Mouse (Mus musculus) heart, embryonic 11.5 days (tissue): Measurements from ENCODE around the gene Serpinb9b. TPM values are rescaled to one million over a fixed set of nuclear protein-coding genes. Genes with fewer than 3 reads are reported as not detected.

Experiments
- ATAC-seq: fragments of 200-750 bp; cut with Nextera tagmentation; replicated peaks from 2 replicates; pipeline ENCODE4 v1.8.0; 2017; ENCODE audit warnings: moderate library complexity; ENCODE audit not compliant: insufficient number of reproducible peaks, low FRiP score, low TSS enrichment
- H3K27ac ChIP-seq: fragments of 300-500 bp; sonication (generic); 2 replicates; pipeline ENCODE4 v1.5.1; 2014; ENCODE audit warnings: mild to moderate bottlenecking, low read depth, low read length
- H3K27me3 ChIP-seq: fragments of 300-500 bp; sonication (generic); 2 replicates; pipeline ENCODE4 v1.6.1; 2014; ENCODE audit warnings: mild to moderate bottlenecking, low read length, mixed read lengths; ENCODE audit not compliant: control insufficient read depth, insufficient read depth
- H3K36me3 ChIP-seq: fragments of 300-500 bp; sonication (generic); 2 replicates; pipeline ENCODE4 v1.6.1; 2014; ENCODE audit warnings: mild to moderate bottlenecking, low read length, moderate library complexity, mixed read lengths; ENCODE audit not compliant: control insufficient read depth, insufficient read depth
- H3K4me1 ChIP-seq: fragments of 300-500 bp; sonication (generic); 2 replicates; pipeline ENCODE4 v1.6.1; 2014; ENCODE audit warnings: low read length; ENCODE audit not compliant: control insufficient read depth, insufficient read depth
- H3K4me2 ChIP-seq: fragments of 300-500 bp; sonication (generic); 2 replicates; pipeline ENCODE4 v1.6.1; 2014; ENCODE audit warnings: mild to moderate bottlenecking, moderate library complexity
- H3K4me3 ChIP-seq: fragments of 300-500 bp; sonication (generic); 2 replicates; pipeline ENCODE4 v1.5.1; 2014; ENCODE audit warnings: low read depth, low read length
- H3K9ac ChIP-seq: fragments of 300-500 bp; sonication (generic); 2 replicates; pipeline ENCODE4 v1.6.1; 2014; ENCODE audit warnings: mild to moderate bottlenecking, low read depth, low read length, moderate library complexity
- H3K9me3 ChIP-seq: fragments of 300-500 bp; sonication (generic); replicated peaks from 2 replicates; pipeline ENCODE4 v1.6.1; 2016; ENCODE audit warnings: low read length; ENCODE audit not compliant: control insufficient read depth
- WGBS: fragments of 180-500 bp; shearing (Covaris S2); extraction: QIAGEN DNeasy Blood & Tissue Kit; methylation state at CpG from one replicate; pipeline ENCODE4 v1.1.7; 2014; ENCODE audit not compliant: insufficient replicate concordance; 5-methylcytosine and 5-hydroxymethylcytosine counted together
- polyA plus RNA-seq: library from polyadenylated mRNA; unstranded; fragments of >200 nt; fragmentation: Nextera tagmentation; extraction: Ambion mirVana; gene quantifications from 2 replicates; pipeline ENCODE4 v1.2.1, GENCODE M21; 2014

The Serpinb9b gene
- polyA plus RNA-seq, 1 experiment from 2014 or later = 0.96 TPM

- no peak overlapping the region for H3K4me2 ChIP-seq
- no peak overlapping the region for H3K27ac ChIP-seq
- H3K4me1 ChIP-seq = no peaks in the 10 kb centered on the region
- H3K36me3 ChIP-seq = no peaks in the 10 kb centered on the region
- ATAC-seq = no peak
- no peak overlapping the region for H3K9ac ChIP-seq
- no peak overlapping the region for H3K4me3 ChIP-seq
- no peaks in the 10 kb centered on the region for H3K27me3 ChIP-seq
- H3K9me3 ChIP-seq = no peaks in the 10 kb centered on the region
- WGBS = 24% methylated on average over 1 of the region's 1 CpGs
Measured at GRCm38 (mm10) chr13:33063048-33063447, 35.8 kb downstream of the Serpinb9b start.

- H3K4me3 ChIP-seq = no peak overlapping the region
- 63% methylated on average over 1 of the region's 1 CpGs for WGBS
- H3K27ac ChIP-seq = no peak overlapping the region
- no peak overlapping the region for H3K4me2 ChIP-seq
- ATAC-seq = no peak
- no peaks in the 10 kb centered on the region for H3K9me3 ChIP-seq
- no peaks in the 10 kb centered on the region for H3K4me1 ChIP-seq
- no peaks in the 10 kb centered on the region for H3K36me3 ChIP-seq
- no peaks in the 10 kb centered on the region for H3K27me3 ChIP-seq
- no peak overlapping the region for H3K9ac ChIP-seq
Measured at GRCm38 (mm10) chr13:33067387-33067977, 40.3 kb downstream of the Serpinb9b start.

GRCm38 (mm10) chr13:33068164-33068563 is 40.9 kb downstream of the Serpinb9b start:
- no peak for ATAC-seq
- Histone ChIP-seq H3K27me3 (no peaks in the 10 kb centered on the region), H3K9ac (no peak overlapping the region), H3K9me3 (no peaks in the 10 kb centered on the region), H3K4me2 (no peak overlapping the region), H3K27ac (no peak overlapping the region), H3K4me1 (no peaks in the 10 kb centered on the region), H3K4me3 (no peak overlapping the region), H3K36me3 (no peaks in the 10 kb centered on the region)
- whole genome bisulfite sequencing = 76% methylated on average over 3 of the region's 3 CpGs

GRCm38 (mm10) chr13:33071776-33072175 is 44.6 kb downstream of the Serpinb9b start:
- 70% methylated on average over 5 of the region's 5 CpGs for WGBS
- Histone ChIP-seq H3K36me3 (no peaks in the 10 kb centered on the region), H3K4me2 (no peak overlapping the region), H3K9ac (no peak overlapping the region), H3K4me3 (no peak overlapping the region), H3K27ac (no peak overlapping the region), H3K9me3 (no peaks in the 10 kb centered on the region), H3K4me1 (no peaks in the 10 kb centered on the region), H3K27me3 (no peaks in the 10 kb centered on the region)
- ATAC-seq = no peak

- no peak; the same call in 1 of the 2 replicates for ATAC-seq
- no peaks in the 10 kb centered on the region for H3K4me1 ChIP-seq
- H3K9ac ChIP-seq = no peak overlapping the region
- H3K4me2 ChIP-seq = no peak overlapping the region
- H3K27ac ChIP-seq = no peak overlapping the region
- H3K9me3 ChIP-seq = no peaks in the 10 kb centered on the region
- no peaks in the 10 kb centered on the region for H3K36me3 ChIP-seq
- H3K4me3 ChIP-seq = no peak overlapping the region
- no peaks in the 10 kb centered on the region for H3K27me3 ChIP-seq
Measured at GRCm38 (mm10) chr13:33074029-33074428, 46.8 kb downstream of the Serpinb9b start.

GRCm38 (mm10) chr13:33076247-33076646 is 49.0 kb downstream of the Serpinb9b start:
- no peak for ATAC-seq
- WGBS = 58% methylated on average over 3 of the region's 3 CpGs
- H3K4me2 ChIP-seq = no peak overlapping the region
- H3K9ac ChIP-seq = no peak overlapping the region
- no peaks in the 10 kb centered on the region for H3K4me1 ChIP-seq
- H3K27me3 ChIP-seq = no peaks in the 10 kb centered on the region
- no peaks in the 10 kb centered on the region for H3K36me3 ChIP-seq
- no peaks in the 10 kb centered on the region for H3K9me3 ChIP-seq
- H3K27ac ChIP-seq = no peak overlapping the region
- no peak overlapping the region for H3K4me3 ChIP-seq

- Histone ChIP-seq H3K4me2 (no peak overlapping the region), H3K9me3 (no peaks in the 10 kb centered on the region), H3K27ac (no peak overlapping the region), H3K4me1 (no peaks in the 10 kb centered on the region), H3K9ac (no peak overlapping the region), H3K4me3 (no peak overlapping the region), H3K27me3 (no peaks in the 10 kb centered on the region), H3K36me3 (no peaks in the 10 kb centered on the region)
- 82% methylated on average over 10 of the region's 10 CpGs for WGBS
- ATAC-seq = no peak
Measured at GRCm38 (mm10) chr13:33077026-33077685, 49.9 kb downstream of the Serpinb9b start.

- no peaks in the 10 kb centered on the region for H3K36me3 ChIP-seq
- H3K27ac ChIP-seq = no peak within 1 kb of the TSS
- H3K9ac ChIP-seq = no peak within 1 kb of the TSS
- WGBS = 55% methylated on average over 3 of the region's 3 CpGs
- H3K4me1 ChIP-seq = no peaks in the 10 kb centered on the region
- H3K27me3 ChIP-seq = no peaks in the 10 kb centered on the region
- H3K9me3 ChIP-seq = no peaks in the 10 kb centered on the region
- ATAC-seq = no peak
- no peak within 1 kb of the TSS for H3K4me2 ChIP-seq
- no peak within 1 kb of the TSS for H3K4me3 ChIP-seq
Measured at GRCm38 (mm10) chr13:33078056-33078705, 51.0 kb downstream of the Serpinb9b start, which contains the start of gene Serpinb1b. TSS of gene Serpinb1b (plus strand) at chr13:33078575.
